Mouse (Mus musculus) testis, adult 2 months (tissue): ENCODE measurements around the gene Exosc5. TPM values are rescaled to one million over a fixed set of nuclear protein-coding genes. Genes with fewer than 3 reads are reported as not detected.
A peak's percentile ranks its signal among the peaks of the same experiment; 100 is the strongest.

Experiments used
- H3K27ac ChIP-seq: fragments of 200-500 bp; 2 replicates; pipeline ENCODE4 v1.5.1; 2012; ENCODE audit warnings: low read depth, low read length; ENCODE audit not compliant: control insufficient read depth, insufficient read depth
- H3K27me3 ChIP-seq: fragments of 200-500 bp; 2 replicates; pipeline ENCODE4 v1.6.1; 2012; ENCODE audit warnings: mild to moderate bottlenecking, low read length, moderate library complexity; ENCODE audit not compliant: control insufficient read depth, insufficient read depth
- H3K36me3 ChIP-seq: fragments of 200-500 bp; 2 replicates; pipeline ENCODE4 v1.6.1; 2012; ENCODE audit warnings: mild to moderate bottlenecking, low read length; ENCODE audit not compliant: control insufficient read depth, insufficient read depth
- H3K4me1 ChIP-seq: fragments of 200-500 bp; 2 replicates; pipeline ENCODE4 v1.6.1; 2012; ENCODE audit warnings: low read length; ENCODE audit not compliant: control insufficient read depth, insufficient read depth
- H3K4me3 ChIP-seq: fragments of 200-500 bp; 2 replicates; pipeline ENCODE4 v1.5.1; 2012; ENCODE audit warnings: low read depth, mild to moderate bottlenecking, low read length, moderate library complexity, mixed read lengths; ENCODE audit not compliant: control insufficient read depth
- CTCF ChIP-seq: fragments of 200-500 bp; IDR thresholded peaks from 2 replicates; pipeline ENCODE4 v1.5.1; 2012; ENCODE audit warnings: low read depth, mild to moderate bottlenecking, inconsistent platforms, low read length, moderate library complexity; ENCODE audit not compliant: control insufficient read depth, insufficient read depth, insufficient replicate concordance
- POLR2A ChIP-seq: fragments of 200-500 bp; IDR thresholded peaks from 2 replicates; pipeline ENCODE4 v1.6.1; 2012; ENCODE audit warnings: low read depth, mild to moderate bottlenecking, inconsistent platforms, low read length, moderate library complexity; ENCODE audit not compliant: control insufficient read depth
- polyA plus RNA-seq: library from polyadenylated mRNA; depleted of rRNA; stranded (reverse); fragments of >200 nt; gene quantifications from 2 replicates; pipeline ENCODE4 v1.2.3, GENCODE M21; 2012

The Exosc5 gene
- polyA plus RNA-seq, 1 experiment, result 466 TPM

GRCm38 (mm10) chr7:25617376-25618160, 41.4 kb upstream of the Exosc5 start:
- Histone ChIP-seq H3K4me3 (no peak overlapping the region), H3K27me3 (no peaks in the 10 kb centered on the region), H3K4me1 (peaks cover 12% of the 10 kb centered on the region), H3K27ac (no peak overlapping the region), H3K36me3 (peaks cover 1% of the 10 kb centered on the region; the same call in 1 of the 2 replicates)
- TF ChIP-seq POLR2A, result no peak
- TF ChIP-seq CTCF, result no peak

GRCm38 (mm10) chr7:25618865-25619721, 39.9 kb upstream of the Exosc5 start, which contains the start of gene Dmac2:
Gene Dmac2, plus strand, starts transcription at chr7:25619414.
- Histone ChIP-seq H3K27me3 (no peaks in the 10 kb centered on the region), H3K27ac (peak within 1 kb of the TSS; percentile 87), H3K36me3 (peaks cover 1% of the 10 kb centered on the region; the same call in 1 of the 2 replicates), H3K4me3 (peak within 1 kb of the TSS; percentile 97), H3K4me1 (peaks cover 12% of the 10 kb centered on the region)
- TF ChIP-seq CTCF, result no peak
- TF ChIP-seq POLR2A, result peak; percentile 95

- TF ChIP-seq POLR2A, result no peak
- no peak for TF ChIP-seq CTCF
- Histone ChIP-seq H3K27ac (peak overlapping the region; percentile 87), H3K4me3 (peak overlapping the region; percentile 97)
These were observed 39.3 kb upstream of the Exosc5 start for GRCm38 (mm10) chr7:25619722-25619991.

GRCm38 (mm10) chr7:25620101-25620500, 38.9 kb upstream of the Exosc5 start:
- peak overlapping the region; percentile 97 for H3K4me3 ChIP-seq
- H3K36me3 ChIP-seq, result peaks cover 2% of the 10 kb centered on the region
- H3K4me1 ChIP-seq, result peaks cover 10% of the 10 kb centered on the region
- no peak overlapping the region for H3K27ac ChIP-seq
- TF ChIP-seq CTCF, result no peak
- TF ChIP-seq POLR2A, result no peak
- no peaks in the 10 kb centered on the region for H3K27me3 ChIP-seq

More at GRCm38 (mm10) chr7:25619722-25619991, 39.3 kb upstream of the Exosc5 start:
- H3K36me3 ChIP-seq, result peaks cover 1% of the 10 kb centered on the region; the same call in 1 of the 2 replicates
- peaks cover 12% of the 10 kb centered on the region for H3K4me1 ChIP-seq
- no peaks in the 10 kb centered on the region for H3K27me3 ChIP-seq

GRCm38 (mm10) chr7:25620751-25621150, 38.2 kb upstream of the Exosc5 start:
- peaks cover 10% of the 10 kb centered on the region for H3K4me1 ChIP-seq
- TF ChIP-seq CTCF (no peak), POLR2A (no peak)
- no peak overlapping the region; the same call in 1 of the 2 replicates for H3K4me3 ChIP-seq
- H3K27ac ChIP-seq, result no peak overlapping the region
- peaks cover 2% of the 10 kb centered on the region for H3K36me3 ChIP-seq
- H3K27me3 ChIP-seq, result no peaks in the 10 kb centered on the region

- Histone ChIP-seq H3K4me1 (peaks cover 20% of the 10 kb centered on the region), H3K27me3 (no peaks in the 10 kb centered on the region), H3K4me3 (no peak overlapping the region), H3K36me3 (peaks cover 2% of the 10 kb centered on the region), H3K27ac (no peak overlapping the region)
- TF ChIP-seq CTCF (no peak), POLR2A (no peak)
These were observed 35.0 kb upstream of the Exosc5 start for GRCm38 (mm10) chr7:25623857-25624370.

- Histone ChIP-seq H3K36me3 (peaks cover 2% of the 10 kb centered on the region), H3K27ac (no peak overlapping the region), H3K4me1 (peaks cover 20% of the 10 kb centered on the region), H3K27me3 (no peaks in the 10 kb centered on the region), H3K4me3 (no peak overlapping the region)
- no peak for TF ChIP-seq POLR2A
- TF ChIP-seq CTCF, result no peak
These were observed 34.1 kb upstream of the Exosc5 start for GRCm38 (mm10) chr7:25624851-25625250.
